Mouse (Mus musculus) CH12.LX (cell line): ENCODE data around the gene Ap2a1. TPM values are rescaled to one million over a fixed set of nuclear protein-coding genes. Genes with fewer than 3 reads are reported as not detected.

Source experiments
- DNase-seq: peaks from one replicate; pipeline ENCODE4 v3.0.0-alpha.2; 2013; ENCODE audit errors: extremely low read depth
- H3K27ac ChIP-seq: 2 replicates; pipeline ENCODE4 v1.5.1; 2012; ENCODE audit warnings: low read depth, mild to moderate bottlenecking, control low read depth, moderate library complexity; ENCODE audit not compliant: insufficient read depth
- H3K27me3 ChIP-seq: replicated peaks from 2 replicates; pipeline ENCODE3; 2012; ENCODE audit warnings: inconsistent platforms
- H3K36me3 ChIP-seq, 2 experiments: replicated peaks in 1 of 2; 2 replicates each; pipeline versions ENCODE3 to v1.6.1; 2012; ENCODE audit warnings: inconsistent platforms in 1 of 2, low read length in 1 of 2, mild to moderate bottlenecking in 1 of 2, mixed read lengths in 1 of 2, moderate library complexity in 1 of 2; ENCODE audit not compliant: control insufficient read depth in 1 of 2, insufficient read depth in 1 of 2
- H3K4me1 ChIP-seq, 2 experiments: 2 replicates each; pipeline ENCODE4 v1.6.1; 2012; ENCODE audit warnings: inconsistent platforms in 1 of 2, moderate library complexity in 1 of 2; ENCODE audit not compliant: insufficient read depth in 2 of 2, control insufficient read depth in 1 of 2
- H3K4me2 ChIP-seq: 2 replicates; pipeline ENCODE4 v1.6.1; 2012; ENCODE audit warnings: low read depth, mild to moderate bottlenecking, control low read depth; ENCODE audit not compliant: poor library complexity, insufficient read depth, severe bottlenecking
- H3K4me3 ChIP-seq, 3 experiments: fragments of 150-350 bp in 1 of 3; sonication (generic) in 1 of 3; replicated peaks in 1 of 3; 2 replicates each; pipeline versions ENCODE3 to v1.5.1; 2011 to 2012; ENCODE audit warnings: low read depth in 2 of 3, low read length in 2 of 3, mild to moderate bottlenecking in 2 of 3, moderate library complexity in 2 of 3, control low read depth in 1 of 3, improper control_type of control experiment in 1 of 3, inconsistent platforms in 1 of 3, mixed read lengths in 1 of 3; ENCODE audit not compliant: poor library complexity in 1 of 3
- H3K79me2 ChIP-seq: replicated peaks from 2 replicates; pipeline ENCODE4 v1.6.1; 2012; ENCODE audit warnings: mild to moderate bottlenecking, moderate library complexity; ENCODE audit not compliant: control insufficient read depth, poor library complexity, insufficient read depth, severe bottlenecking; ENCODE audit errors: extremely low read depth
- H3K9ac ChIP-seq: 2 replicates; pipeline ENCODE4 v1.6.1; 2012; ENCODE audit warnings: low read depth, mild to moderate bottlenecking, control low read depth, moderate library complexity; ENCODE audit not compliant: insufficient read depth
- H3K9me3 ChIP-seq: replicated peaks from 2 replicates; pipeline ENCODE3; 2012; ENCODE audit warnings: low read length, inconsistent platforms, mixed read lengths
- BHLHE40 ChIP-seq: IDR thresholded peaks from 2 replicates; pipeline ENCODE4 v1.6.1; 2011; ENCODE audit warnings: mild to moderate bottlenecking, low read depth, low read length, improper control_type of control experiment
- CTCF ChIP-seq, 2 experiments: IDR thresholded peaks in 1 of 2; conservative IDR thresholded peaks in 1 of 2; 2 replicates each; pipeline ENCODE4 v1.5.1; 2011 to 2012; ENCODE audit warnings: low read depth in 2 of 2, low read length in 2 of 2, improper control_type of control experiment in 1 of 2, inconsistent platforms in 1 of 2, mild to moderate bottlenecking in 1 of 2, moderate library complexity in 1 of 2
- EP300 ChIP-seq: IDR thresholded peaks from 2 replicates; pipeline ENCODE4 v1.6.1; 2011; ENCODE audit warnings: low read length, improper control_type of control experiment
- IRF4 ChIP-seq: IDR thresholded peaks from 2 replicates; pipeline ENCODE4 v1.6.1; 2014; ENCODE audit warnings: low read depth, mild to moderate bottlenecking, inconsistent platforms, low read length, improper control_type of control experiment
- MAZ ChIP-seq: IDR thresholded peaks from 2 replicates; pipeline ENCODE4 v1.6.1; 2012; ENCODE audit warnings: low read depth, mild to moderate bottlenecking, inconsistent platforms, low read length, improper control_type of control experiment, moderate library complexity
- MEF2A ChIP-seq: IDR thresholded peaks from 2 replicates; pipeline ENCODE4 v1.6.1; 2014; ENCODE audit warnings: low read depth, mild to moderate bottlenecking, inconsistent platforms, low read length, improper control_type of control experiment, borderline replicate concordance
- MYC ChIP-seq: IDR thresholded peaks from 2 replicates; pipeline ENCODE4 v1.6.1; 2011; ENCODE audit warnings: low read depth, mild to moderate bottlenecking, improper control_type of control experiment, low read length
- POLR2A ChIP-seq: IDR thresholded peaks from 2 replicates; pipeline ENCODE4 v1.6.1; 2011; ENCODE audit warnings: low read depth, mild to moderate bottlenecking, improper control_type of control experiment, low read length
- POLR2AphosphoS2 ChIP-seq: IDR thresholded peaks from 2 replicates; pipeline ENCODE4 v1.6.1; 2011; ENCODE audit warnings: low read depth, low read length, improper control_type of control experiment
- RAD21 ChIP-seq: IDR thresholded peaks from 2 replicates; pipeline ENCODE4 v1.6.1; 2011; ENCODE audit warnings: low read depth, mild to moderate bottlenecking, low read length, improper control_type of control experiment, moderate library complexity
- TBP ChIP-seq: conservative IDR thresholded peaks from 2 replicates; pipeline ENCODE4 v1.6.1; 2011; ENCODE audit warnings: low read depth, low read length, improper control_type of control experiment
- USF1 ChIP-seq: IDR thresholded peaks from 2 replicates; pipeline ENCODE4 v1.6.1; 2014; ENCODE audit warnings: low read depth, mild to moderate bottlenecking, inconsistent platforms, low read length, improper control_type of control experiment
- USF2 ChIP-seq: conservative IDR thresholded peaks from 2 replicates; pipeline ENCODE4 v1.6.1; 2011; ENCODE audit warnings: low read depth, low read length, improper control_type of control experiment
- ZKSCAN1 ChIP-seq: IDR thresholded peaks from 2 replicates; pipeline ENCODE4 v1.6.1; 2012; ENCODE audit warnings: low read depth, inconsistent platforms, low read length, improper control_type of control experiment, borderline replicate concordance
- dilution Hi-C: fragments of 300-500 bp; cut with MboI; formaldehyde crosslinking; loops from 2 replicates; pipeline ENCODE4 v1.14.3; 2020; ENCODE audit warnings: low sequenced_read_pairs; ENCODE audit not compliant: extremely low pct_unique_long_range_greater_than_20kb, extremely low pct_ligation_motif_present
- in situ Hi-C: fragments of 300-500 bp; cut with MboI; formaldehyde crosslinking; loops from 3 replicates; pipeline ENCODE4 v1.14.3; 2019; ENCODE audit warnings: low sequenced_read_pairs, low pct_ligation_motif_present, low pct_unique_long_range_greater_than_20kb, mixed read lengths
- polyA plus RNA-seq: library from polyadenylated mRNA; unstranded; fragments of >175 nt; gene quantifications from 2 replicates; pipeline ENCODE4 v1.2.1, GENCODE M21; 2012; ENCODE audit warnings: low read depth; ENCODE audit not compliant: insufficient read length
- total RNA-seq, 2 experiments: library from RNA; depleted of rRNA; stranded (reverse); fragments of 300-350 nt in 1 of 2; fragments of >200 nt in 1 of 2; gene quantifications; 2 replicates each; pipeline ENCODE4 v1.2.3; 2012 to 2014

Ap2a1 gene
- total and polyA plus RNA-seq, 3 experiments = 35.7 to 61.1 (median 56.3) TPM

DNA sequence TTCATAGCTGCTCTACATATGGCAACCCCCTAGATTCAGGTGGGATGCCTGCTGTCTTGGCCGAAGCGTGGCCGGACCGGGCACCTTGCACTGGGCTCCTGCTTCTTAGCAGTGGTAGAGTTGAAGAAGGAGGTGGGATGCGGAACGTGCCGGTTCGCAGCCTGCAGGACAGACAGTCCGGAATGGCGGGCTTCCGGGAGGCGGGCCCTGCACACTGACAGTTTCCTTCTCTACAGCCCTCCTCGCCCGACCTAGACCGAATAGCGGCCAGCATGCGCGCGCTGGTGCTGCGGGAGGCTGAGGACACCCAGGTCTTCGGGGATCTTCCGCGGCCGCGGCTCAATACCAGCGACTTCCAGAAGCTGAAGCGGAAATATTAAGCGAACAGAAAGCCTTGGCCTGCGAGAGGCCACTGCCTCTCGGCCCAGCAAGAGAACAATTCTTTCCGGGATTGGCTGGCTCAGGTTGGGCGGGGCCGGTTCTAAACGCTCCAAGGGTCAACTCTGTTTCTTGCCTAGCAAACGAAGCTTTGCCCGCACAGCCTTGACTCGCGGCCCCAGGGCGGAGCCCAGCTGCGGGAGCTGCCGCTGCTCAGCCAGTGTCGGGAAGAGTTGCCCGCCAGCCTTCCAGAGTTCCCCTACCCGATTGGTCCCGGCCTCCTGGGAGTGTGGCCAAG is 74.8 kb downstream of the Ap2a1 start (continued):
- TF ChIP-seq MEF2A (no peak; the same call in 1 of the 2 replicates), IRF4 (no peak), ZKSCAN1 (no peak), POLR2A (peak; percentile 77), CTCF (conservative IDR thresholded peaks at IDR 0.05 in 1 of 2, IDR thresholded peaks at IDR 0.05 in 1 of 2; ENCODE audit: low read depth in 2 of 2, low read length in 2 of 2) (no peak), RAD21 (no peak), BHLHE40 (peak; percentile 74), TBP (0 out of 2 replicates have a peak, but pooled peaks have one; percentile 35), MAZ (peak; percentile 59; the same call in 1 of the 2 replicates)

- H3K27ac ChIP-seq = peak overlapping the region; percentile 91
- H3K9me3 ChIP-seq = no peaks in the 10 kb centered on the region
- H3K36me3 ChIP-seq = peaks cover 8 to 27% of the 10 kb centered on the region in 2 experiments
- peak overlapping the region; percentile 48 for H3K4me2 ChIP-seq
- DNase-seq = no peak
- peak overlapping the region; percentile 66 to 72 (median 67) for H3K4me3 ChIP-seq
- peak overlapping the region; percentile 72 for H3K9ac ChIP-seq
- no peaks in the 10 kb centered on the region for H3K27me3 ChIP-seq
- dilution Hi-C loops = no loop called here
- in situ Hi-C loops = loop anchor here (10.0 kb wide), 1 partner anchor 101 kb away; no protein-coding TSS in a partner anchor
- H3K4me1 ChIP-seq = peaks cover 18 to 57% of the 10 kb centered on the region in 2 experiments
- peaks cover 21% of the 10 kb centered on the region for H3K79me2 ChIP-seq
- TF ChIP-seq USF2 (peak; percentile 55), MYC (no peak), USF1 (peak; percentile 65), EP300 (no peak), ZKSCAN1 (no peak)
These were observed 75.5 kb downstream of the Ap2a1 start for GRCm38 (mm10) chr7:44853596-44854355.

- TF ChIP-seq POLR2AphosphoS2 (peak; percentile 21; the same call in 1 of the 2 replicates), EP300 (no peak)
- no peak overlapping the region for H3K9ac ChIP-seq
- H3K4me2 ChIP-seq = no peak overlapping the region
- H3K79me2 ChIP-seq = peaks cover 23% of the 10 kb centered on the region
- peaks cover 18 to 50% of the 10 kb centered on the region in 2 experiments for H3K4me1 ChIP-seq
- H3K27me3 ChIP-seq = no peaks in the 10 kb centered on the region
- H3K4me3 ChIP-seq = no peak overlapping the region
- no peaks in the 10 kb centered on the region for H3K9me3 ChIP-seq
- dilution Hi-C loops = no loop called here
- DNase-seq = no peak
- no peak overlapping the region for H3K27ac ChIP-seq
- in situ Hi-C loops = loop anchor here (10.0 kb wide), 1 partner anchor 102 kb away; no protein-coding TSS in a partner anchor
- peaks cover 8 to 24% of the 10 kb centered on the region in 2 experiments for H3K36me3 ChIP-seq
These were observed 76.2 kb downstream of the Ap2a1 start for GRCm38 (mm10) chr7:44853065-44853464.
